Mouse (Mus musculus) thymus, adult 2 months (tissue): ENCODE data around the gene Cradd.

Source experiments
- CTCF ChIP-seq: fragments of 200-500 bp; IDR thresholded peaks from 2 replicates; pipeline ENCODE4 v1.5.1; 2012; ENCODE audit warnings: mild to moderate bottlenecking, control low read depth, low read length, moderate library complexity, borderline replicate concordance; ENCODE audit not compliant: control insufficient read depth, poor library complexity, insufficient read depth; ENCODE audit errors: extremely low read depth
- POLR2A ChIP-seq: fragments of 200-500 bp; IDR thresholded peaks from 2 replicates; pipeline ENCODE4 v1.6.1; 2012; ENCODE audit warnings: mild to moderate bottlenecking, low read length, control low read depth, moderate library complexity; ENCODE audit not compliant: control insufficient read depth, poor library complexity, insufficient read depth; ENCODE audit errors: extremely low read depth

GRCm38 (mm10) chr10:95258471-95259155, 65.3 kb downstream of the Cradd start:
- TF ChIP-seq CTCF = no peak
- TF ChIP-seq POLR2A = no peak
